Mouse (Mus musculus) intestine, embryonic 14.5 days (tissue): Measurements from ENCODE around the gene Shld2. TPM values are rescaled to one million over a fixed set of nuclear protein-coding genes. Genes with fewer than 3 reads are reported as not detected.

Source experiments
- ATAC-seq: fragments of 200-750 bp; cut with Nextera tagmentation; replicated peaks from 2 replicates; pipeline ENCODE4 v1.8.0; 2017; ENCODE audit warnings: low read depth, moderate number of reproducible peaks, moderate TSS enrichment, moderate library complexity; ENCODE audit not compliant: low FRiP score, low TSS enrichment
- DNase-seq: peaks from one replicate; pipeline ENCODE4 v3.0.0-alpha.2; 2018; ENCODE audit warnings: low spot score
- H3K27ac ChIP-seq: fragments of 300-500 bp; sonication (generic); 2 replicates; pipeline ENCODE4 v1.5.1; 2014; ENCODE audit warnings: low read depth, mild to moderate bottlenecking, control low read depth
- H3K27me3 ChIP-seq: fragments of 300-500 bp; sonication (generic); replicated peaks from 2 replicates; pipeline ENCODE4 v1.6.1; 2014; ENCODE audit warnings: low read length, control low read depth; ENCODE audit not compliant: control insufficient read depth, insufficient read depth
- H3K36me3 ChIP-seq: fragments of 300-500 bp; sonication (generic); 2 replicates; pipeline ENCODE4 v1.6.1; 2014; ENCODE audit warnings: low read length, control low read depth; ENCODE audit not compliant: control insufficient read depth, insufficient read depth
- H3K4me1 ChIP-seq: fragments of 300-500 bp; sonication (generic); replicated peaks from 2 replicates; pipeline ENCODE4 v1.6.1; 2014; ENCODE audit warnings: low read length, control low read depth, mixed read lengths; ENCODE audit not compliant: control insufficient read depth, insufficient read depth
- H3K4me2 ChIP-seq: fragments of 300-500 bp; sonication (generic); 2 replicates; pipeline ENCODE4 v1.6.1; 2014; ENCODE audit warnings: low read length
- H3K4me3 ChIP-seq: fragments of 300-500 bp; sonication (generic); 2 replicates; pipeline ENCODE4 v1.5.1; 2014; ENCODE audit warnings: low read depth, low read length, control low read depth, mixed read lengths
- H3K9ac ChIP-seq: fragments of 300-500 bp; sonication (generic); 2 replicates; pipeline ENCODE4 v1.6.1; 2014; ENCODE audit warnings: mild to moderate bottlenecking, low read length
- H3K9me3 ChIP-seq: fragments of 300-500 bp; sonication (generic); 2 replicates; pipeline ENCODE4 v1.6.1; 2016; ENCODE audit warnings: low read length, control low read depth; ENCODE audit not compliant: control insufficient read depth
- WGBS: fragments of 180-500 bp; shearing (Covaris S2); extraction: QIAGEN DNeasy Blood & Tissue Kit; methylation state at CpG from one replicate; pipeline ENCODE4 v1.1.7; 2014; 5-methylcytosine and 5-hydroxymethylcytosine counted together
- polyA plus RNA-seq: library from polyadenylated mRNA; unstranded; fragments of >200 nt; fragmentation: Nextera tagmentation; extraction: Ambion mirVana; gene quantifications from 2 replicates; pipeline ENCODE4 v1.2.1, GENCODE M21; 2014

Shld2 gene
- polyA plus RNA-seq, 1 experiment from 2014 or later, result 11.0 TPM

- Histone ChIP-seq H3K4me3 (no peak overlapping the region), H3K9ac (no peak overlapping the region), H3K9me3 (no peaks in the 10 kb centered on the region), H3K27ac (no peak overlapping the region), H3K4me2 (no peak overlapping the region), H3K36me3 (no peaks in the 10 kb centered on the region), H3K27me3 (0 out of 2 replicates have a peak, but pooled peaks cover 4% of the 10 kb centered on the region), H3K4me1 (no peaks in the 10 kb centered on the region; the same call in 1 of the 2 replicates)
- no peak for DNase-seq
- no peak for ATAC-seq
- WGBS, result 45% methylated on average over 4 of the region's 4 CpGs
These were observed 113.6 kb downstream of the Shld2 start for GRCm38 (mm10) chr14:34196706-34197105.

DNA sequence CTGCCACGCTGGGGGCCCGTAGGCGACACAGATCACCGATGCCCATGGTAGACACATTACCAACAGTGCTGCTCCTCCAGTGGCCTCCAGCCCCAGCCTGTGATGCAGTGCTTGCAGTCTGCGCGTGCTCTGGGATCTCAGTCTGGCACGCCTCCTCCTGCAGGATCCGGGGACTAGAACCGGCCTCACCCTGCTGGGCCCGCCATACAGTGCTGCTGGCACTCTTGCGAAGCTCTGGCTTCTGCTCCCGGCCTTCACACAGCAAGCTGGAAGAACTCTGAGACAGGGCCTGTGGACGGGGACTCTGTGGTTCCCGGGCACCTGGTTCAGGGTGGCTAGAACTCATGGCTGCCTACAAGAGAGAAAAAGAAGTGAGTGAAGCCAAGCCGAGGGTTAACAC lies 114.8 kb downstream of the Shld2 start:
- Histone ChIP-seq H3K27me3 (0 out of 2 replicates have a peak, but pooled peaks cover 1% of the 10 kb centered on the region), H3K27ac (no peak overlapping the region), H3K9me3 (no peaks in the 10 kb centered on the region), H3K4me1 (no peaks in the 10 kb centered on the region; the same call in 1 of the 2 replicates), H3K9ac (no peak overlapping the region), H3K4me3 (no peak overlapping the region), H3K4me2 (no peak overlapping the region), H3K36me3 (no peaks in the 10 kb centered on the region)
- DNase-seq (no peak), ATAC-seq (no peak; the same call in 1 of the 2 replicates)
- WGBS, result 82% methylated on average over 15 of the region's 15 CpGs

GRCm38 (mm10) chr14:34193879-34194278 lies 116.4 kb downstream of the Shld2 start:
- DNase-seq (no peak), ATAC-seq (no peak)
- Histone ChIP-seq H3K27me3 (no peaks in the 10 kb centered on the region), H3K9me3 (no peaks in the 10 kb centered on the region), H3K36me3 (no peaks in the 10 kb centered on the region), H3K27ac (no peak overlapping the region), H3K4me1 (no peaks in the 10 kb centered on the region), H3K4me3 (no peak overlapping the region), H3K4me2 (no peak overlapping the region), H3K9ac (no peak overlapping the region)
- 72% methylated on average over 4 of the region's 4 CpGs for WGBS

- no peak for ATAC-seq
These were observed 119.9 kb downstream of the Shld2 start for GRCm38 (mm10) chr14:34190361-34190760.

GRCm38 (mm10) chr14:34188629-34189028 lies 121.7 kb downstream of the Shld2 start:
- H3K36me3 ChIP-seq, result no peaks in the 10 kb centered on the region
- no peak overlapping the region for H3K27ac ChIP-seq
- H3K4me2 ChIP-seq, result no peak overlapping the region
- H3K9ac ChIP-seq, result no peak overlapping the region
- H3K27me3 ChIP-seq, result no peaks in the 10 kb centered on the region
- H3K4me3 ChIP-seq, result no peak overlapping the region
- no peaks in the 10 kb centered on the region for H3K9me3 ChIP-seq
- no peak for DNase-seq
- no peaks in the 10 kb centered on the region for H3K4me1 ChIP-seq
- WGBS, result 68% methylated on average over 5 of the region's 5 CpGs
- ATAC-seq, result no peak

More at GRCm38 (mm10) chr14:34190361-34190760, 119.9 kb downstream of the Shld2 start:
- Histone ChIP-seq H3K27me3 (no peaks in the 10 kb centered on the region), H3K4me2 (no peak overlapping the region), H3K9me3 (no peaks in the 10 kb centered on the region), H3K27ac (no peak overlapping the region), H3K9ac (no peak overlapping the region), H3K36me3 (no peaks in the 10 kb centered on the region), H3K4me1 (no peaks in the 10 kb centered on the region), H3K4me3 (no peak overlapping the region)
- no peak for DNase-seq
- 73% methylated on average over 7 of the region's 7 CpGs for WGBS

Other genes starting within 250 kb of the Shld2 start
- 0.67 and 1.1 TPM in 2 replicates for gene Anxa8, start 224.5 kb downstream of the Shld2 start, polyA plus RNA-seq
- gene A630023A22Rik, start 207.7 kb downstream of the Shld2 start, polyA plus RNA-seq, result 0.89 and 1.3 TPM in 2 replicates
- gene Npy4r, start 158.0 kb downstream of the Shld2 start, polyA plus RNA-seq, result 0.14 and 0.48 TPM in 2 replicates
- gene Gprin2, start 108.8 kb downstream of the Shld2 start, polyA plus RNA-seq, result 0.39 TPM in 2 replicates
- 0.54 and 0.60 TPM in 2 replicates for gene Syt15, start 90.9 kb downstream of the Shld2 start, polyA plus RNA-seq
- 100 and 104 TPM in 2 replicates for gene Glud1, start 234 bp upstream of the Shld2 start, polyA plus RNA-seq
- not detected in 2 replicates for gene Fam25c, start 44.9 kb upstream of the Shld2 start, polyA plus RNA-seq
- gene Sncg, start 64.3 kb upstream of the Shld2 start, polyA plus RNA-seq, result 45.5 and 49.5 TPM in 2 replicates
- gene Mmrn2, start 65.0 kb upstream of the Shld2 start, polyA plus RNA-seq, result 8.1 and 8.2 TPM in 2 replicates
- 56.7 and 56.8 TPM in 2 replicates for gene Bmpr1a, start 192.8 kb upstream of the Shld2 start, polyA plus RNA-seq
- not detected in 2 replicates for gene 9230112D13Rik, start 212.3 kb upstream of the Shld2 start, polyA plus RNA-seq